Mouse (Mus musculus): ENCODE data around the gene Dlgap5. TPM values are rescaled to one million over a fixed set of nuclear protein-coding genes. Genes with fewer than 3 reads are reported as not detected.
"Not testable (repeated sequence)": the region's sequence is repeated elsewhere in the genome, so short reads cannot be mapped to it uniquely, and the experiment has no call there.

The Dlgap5 gene
- 4.0 and 31.8 TPM in 2 replicates for polyA plus RNA-seq (2012)

DNA sequence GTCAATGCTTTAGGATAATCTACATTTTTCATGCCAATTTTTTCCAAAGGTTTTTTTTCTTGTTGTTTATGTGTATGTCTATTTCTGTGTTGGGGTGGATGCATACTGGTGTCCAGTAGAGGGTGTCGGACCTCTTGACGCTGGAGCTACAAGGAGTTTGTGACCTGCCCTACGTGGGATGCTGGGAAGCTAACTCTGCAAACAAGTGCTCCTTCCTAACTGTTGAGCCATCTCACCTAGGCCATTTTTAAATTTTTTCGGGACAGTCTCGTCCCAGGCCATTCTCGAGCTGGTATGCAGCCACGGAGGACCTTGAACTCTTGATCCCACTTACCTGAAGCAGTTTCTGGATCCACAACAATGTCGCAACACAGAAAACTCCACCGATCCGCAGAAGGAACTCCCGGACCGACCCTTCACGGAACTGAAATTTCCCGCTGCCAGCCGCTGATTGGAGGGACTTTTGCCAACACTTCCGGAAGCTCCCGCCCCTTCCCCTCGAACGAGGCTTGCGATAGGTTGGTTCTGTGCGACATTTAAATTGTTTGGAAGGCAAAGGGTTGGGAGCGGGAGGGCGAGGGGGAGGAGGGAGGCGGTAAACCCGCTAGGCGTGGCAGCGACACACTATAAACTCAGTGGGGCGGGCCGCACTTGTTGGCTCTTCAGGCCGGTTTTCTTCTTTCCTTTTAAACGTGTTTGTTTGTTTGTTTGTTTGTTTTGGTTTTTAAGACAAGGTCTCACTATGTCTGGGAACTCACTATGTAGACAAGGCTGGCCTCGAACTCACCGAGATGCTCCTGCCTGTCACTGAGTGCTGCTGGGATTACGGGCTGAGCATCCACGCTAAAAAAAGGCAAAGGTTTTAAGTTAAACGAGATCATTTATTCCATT is at the start of gene Dlgap5:
Gene Dlgap5 (minus strand): TSS at position 633 of the 891 bp plus-strand sequence.
- TF ChIP-seq GATA1 (IDR thresholded peaks at IDR 0.05; ENCODE audit: low read length) = no peak

DNA sequence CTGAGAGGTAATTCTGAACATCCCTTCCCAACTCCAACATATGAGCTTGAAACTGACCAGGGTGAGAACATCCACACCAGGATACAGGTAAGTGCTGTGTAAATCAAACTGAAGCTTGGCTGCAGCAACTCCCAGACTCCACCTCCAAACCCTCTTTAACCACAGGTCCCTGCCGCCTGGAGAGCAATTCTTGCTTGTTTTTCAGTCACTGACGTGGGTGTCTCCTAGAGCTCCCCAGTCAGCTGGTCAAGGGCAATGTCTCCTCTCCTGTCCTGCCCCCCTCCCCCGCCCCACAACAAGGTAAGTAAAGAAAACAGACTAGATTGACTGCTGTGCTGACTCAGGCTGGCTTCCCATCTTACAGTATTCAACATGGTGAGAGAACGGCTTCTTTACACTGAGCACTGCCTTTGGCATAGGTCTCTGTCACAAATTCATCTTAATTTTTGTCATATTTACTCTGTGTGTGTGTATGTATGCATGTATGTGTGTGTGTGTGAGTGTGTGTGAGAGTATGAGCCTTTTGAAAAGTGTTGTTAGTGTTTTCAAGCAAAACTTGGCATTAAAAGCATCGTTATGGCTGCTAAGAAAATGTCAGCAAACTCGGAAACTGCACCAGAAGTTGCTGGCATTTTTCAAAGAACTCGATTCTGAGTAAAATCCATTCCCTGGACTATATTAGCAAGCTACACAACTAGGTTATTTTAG is 47.4 kb upstream of the Dlgap5 start:
- no peak for TF ChIP-seq GATA1 (IDR thresholded peaks at IDR 0.05; ENCODE audit: low read length)

DNA sequence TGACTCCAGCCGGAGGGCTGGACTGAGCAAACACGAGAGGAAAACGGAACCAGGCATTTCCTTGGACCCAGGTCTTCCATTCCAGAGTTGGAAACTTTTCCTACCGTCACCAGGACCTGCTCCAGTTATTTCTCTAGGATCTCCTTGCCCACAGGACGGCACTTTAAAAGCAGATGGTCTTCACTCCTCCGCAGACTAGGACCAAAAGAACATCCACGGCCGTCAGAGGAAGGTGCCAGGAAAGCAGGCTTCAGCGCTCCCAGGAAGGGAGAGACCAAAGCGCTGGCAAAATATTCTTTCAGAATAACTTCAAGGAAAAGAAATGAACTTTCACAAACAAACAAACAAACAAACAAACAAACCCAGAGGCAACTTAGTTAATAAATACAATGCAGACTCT is 46.2 kb upstream of the Dlgap5 start:
- TF ChIP-seq GATA1 (IDR thresholded peaks at IDR 0.05; ENCODE audit: low read length) = no peak

DNA sequence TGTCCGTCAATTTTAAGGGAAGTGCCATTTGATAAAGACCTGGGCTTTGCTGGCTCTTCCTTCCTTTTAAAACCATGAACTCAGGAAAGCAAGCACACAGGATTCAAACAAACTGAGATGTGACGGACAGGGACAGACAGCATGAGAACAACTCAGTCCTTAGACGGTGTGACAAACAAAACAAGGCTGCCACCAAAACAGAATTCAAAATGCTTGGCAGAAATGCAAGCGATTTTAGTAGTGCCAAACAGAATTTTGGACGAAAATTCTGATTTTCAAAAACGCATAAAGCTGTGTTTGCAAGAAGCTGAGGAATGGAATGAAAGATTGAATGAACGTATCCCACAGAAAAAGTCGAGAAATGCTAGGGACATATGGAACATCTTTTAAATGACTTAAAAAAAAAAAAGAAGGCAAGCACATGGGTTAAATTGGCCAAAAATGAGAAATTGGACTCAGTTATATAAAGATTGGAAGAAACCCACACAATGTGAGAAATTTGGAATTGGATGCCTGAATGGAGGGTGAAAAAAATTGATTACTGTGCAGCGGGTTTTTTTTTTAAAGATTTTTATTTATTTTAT is 44.8 kb upstream of the Dlgap5 start:
- TF ChIP-seq GATA1 (IDR thresholded peaks at IDR 0.05; ENCODE audit: low read length) = no peak

DNA sequence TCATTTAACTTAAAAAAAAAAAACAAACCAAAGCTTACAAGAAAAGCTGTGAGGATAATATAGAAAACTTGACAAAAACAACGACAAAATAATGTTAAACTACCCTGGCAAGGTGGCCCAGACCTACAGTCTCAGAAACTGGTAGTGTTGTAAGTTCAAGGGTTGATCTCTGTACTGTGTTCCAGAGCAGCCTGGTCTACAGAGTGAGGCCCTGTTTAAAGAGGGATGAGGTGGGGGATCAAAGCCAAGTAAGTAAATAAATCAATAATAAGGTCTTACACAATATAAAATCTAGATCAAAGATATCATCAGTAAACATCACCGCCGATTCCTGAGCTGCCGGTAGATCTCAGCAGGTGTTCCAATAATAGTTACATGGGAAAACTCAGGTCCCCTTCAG is 44.2 kb upstream of the Dlgap5 start:
- no peak for TF ChIP-seq GATA1 (IDR thresholded peaks at IDR 0.05; ENCODE audit: low read length)

DNA sequence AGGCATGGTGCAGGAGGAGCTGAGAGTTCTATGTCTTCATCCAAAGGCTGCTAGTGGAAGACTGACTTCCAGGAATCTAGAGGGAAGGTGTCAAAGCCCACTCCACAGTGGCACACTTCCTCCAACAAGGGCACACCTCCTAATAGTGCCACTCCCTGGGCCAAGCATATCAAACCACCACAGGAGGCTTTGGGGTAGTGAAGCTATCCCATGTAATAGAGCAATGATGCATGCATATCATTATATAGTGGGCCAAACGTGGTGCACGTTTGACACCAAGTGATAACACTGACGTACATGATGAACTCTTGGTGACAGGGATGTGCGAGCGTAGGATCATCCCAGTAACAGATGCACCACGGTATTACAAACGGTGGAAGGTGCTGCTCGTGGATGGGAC is 43.8 kb upstream of the Dlgap5 start:
- no peak for TF ChIP-seq GATA1 (IDR thresholded peaks at IDR 0.05; ENCODE audit: low read length)

DNA sequence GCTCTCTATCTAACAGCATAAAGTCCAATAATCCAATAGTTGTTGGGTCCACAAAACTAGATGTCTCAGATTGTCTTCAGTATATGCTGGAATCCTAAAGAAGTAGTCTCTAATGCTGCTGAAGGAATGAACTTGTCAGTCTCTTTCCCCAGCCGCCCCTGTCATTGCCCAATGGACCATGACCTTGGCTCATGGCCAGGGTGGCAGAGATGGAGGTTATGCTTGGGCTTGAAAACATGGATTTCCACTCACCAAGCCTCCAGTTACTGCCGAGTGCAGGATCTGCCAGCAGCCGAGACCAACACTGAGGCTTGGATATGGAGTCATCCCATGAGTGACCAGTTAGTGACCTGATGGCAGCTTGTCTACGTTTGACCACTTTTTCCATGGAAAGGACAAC is 41.3 kb upstream of the Dlgap5 start:
- no peak for TF ChIP-seq GATA1 (IDR thresholded peaks at IDR 0.05; ENCODE audit: low read length)

DNA sequence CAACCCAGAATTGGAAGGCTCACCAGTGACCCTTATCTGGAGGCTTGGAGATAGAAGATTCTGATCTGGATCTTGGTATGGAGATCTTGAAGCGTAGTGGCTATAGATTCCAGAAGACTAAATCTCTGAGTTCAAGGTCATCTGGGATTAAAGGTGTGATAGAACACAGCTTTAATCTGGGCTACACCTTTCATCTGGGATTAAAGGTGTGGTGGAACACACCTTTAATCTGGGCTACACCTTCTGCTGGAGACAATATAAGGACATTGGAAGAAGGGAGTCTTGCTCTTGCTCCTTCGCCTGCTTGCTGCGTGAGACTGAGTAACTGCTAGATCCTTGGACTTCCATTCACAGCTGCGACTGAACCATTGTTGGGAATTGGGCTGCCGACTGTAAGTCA is 31.9 kb upstream of the Dlgap5 start, which contains the start of gene Fbxo34:
Gene Fbxo34 (plus strand): TSS at position 301 of the 400 bp plus-strand sequence.
- TF ChIP-seq GATA1 (IDR thresholded peaks at IDR 0.05; ENCODE audit: low read length) = not testable (repeated sequence)

DNA sequence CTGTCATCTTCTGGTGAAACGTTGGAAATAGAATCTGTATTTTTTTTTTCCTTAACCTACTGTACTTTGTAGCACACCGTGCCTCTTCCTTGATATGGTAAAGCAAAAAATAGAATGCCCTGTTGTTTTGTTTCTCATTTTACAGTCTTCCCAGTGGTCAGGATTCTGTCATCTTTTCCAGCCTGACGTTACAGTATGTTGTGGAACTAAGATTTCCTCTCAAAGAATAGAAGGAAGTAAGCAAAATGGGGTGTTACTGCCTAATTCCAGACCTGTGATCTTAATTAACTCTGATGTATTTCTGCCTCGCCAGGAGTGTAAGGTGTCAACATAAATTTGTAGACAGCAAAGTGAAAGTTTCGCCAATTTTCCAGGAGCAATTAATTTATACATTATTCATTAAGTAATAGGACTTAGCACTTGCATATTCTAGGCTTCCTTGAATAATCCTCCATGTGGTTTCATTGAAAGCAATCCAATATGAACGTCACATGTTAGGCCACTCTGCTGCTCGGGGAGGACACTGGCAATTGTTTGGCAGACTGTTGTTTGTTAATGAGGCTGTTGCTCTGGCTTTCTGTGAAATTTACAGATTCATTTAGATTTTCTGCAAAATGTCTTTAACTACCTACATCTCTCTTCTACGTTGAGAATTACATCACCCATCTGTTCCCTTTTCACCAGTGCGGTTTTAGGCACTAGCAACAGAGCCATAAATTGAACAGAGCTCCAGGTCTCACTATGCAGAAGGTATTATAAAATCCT is 27.3 kb upstream of the Dlgap5 start:
- TF ChIP-seq GATA1 (IDR thresholded peaks at IDR 0.05; ENCODE audit: low read length) = no peak

DNA sequence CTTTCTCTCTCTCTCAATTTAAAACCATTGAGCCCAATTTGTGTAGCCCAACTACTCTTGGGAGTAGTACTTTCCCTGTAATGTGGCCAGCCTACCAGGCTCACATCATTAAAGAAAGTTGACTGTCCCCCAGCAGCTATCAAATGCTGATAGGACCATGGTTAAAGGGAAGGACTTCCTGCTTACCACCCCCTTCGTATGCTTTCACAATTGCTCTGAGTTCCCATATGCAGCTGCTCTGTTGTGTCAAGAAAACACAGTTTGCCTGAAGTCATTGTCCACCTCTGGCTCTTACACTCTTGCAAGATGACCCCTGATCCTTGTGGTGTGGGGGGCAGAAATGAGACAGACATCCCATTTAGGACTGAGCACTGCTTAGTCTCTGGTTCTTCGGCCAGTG is 26.7 kb upstream of the Dlgap5 start:
- no peak for TF ChIP-seq GATA1 (IDR thresholded peaks at IDR 0.05; ENCODE audit: low read length)

DNA sequence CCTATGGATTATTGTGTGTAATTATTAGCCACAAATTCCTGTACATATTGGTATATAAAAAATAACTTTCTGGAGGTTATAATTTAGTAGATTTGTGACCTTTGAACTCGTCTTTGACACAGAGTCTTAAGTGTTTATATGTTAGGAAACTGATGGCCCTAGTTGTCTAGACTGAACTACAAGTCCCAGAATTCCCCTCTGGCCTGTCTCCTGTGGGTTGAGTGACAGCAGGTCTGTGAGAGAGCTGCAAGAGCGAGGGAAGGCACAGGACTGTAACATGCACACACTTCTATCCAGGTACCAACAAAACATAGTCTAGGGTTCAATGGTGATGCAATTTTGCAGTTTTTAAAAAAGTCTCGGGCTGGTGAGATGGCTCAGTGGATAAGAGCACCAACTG is 20.7 kb upstream of the Dlgap5 start:
- TF ChIP-seq GATA1 (IDR thresholded peaks at IDR 0.05; ENCODE audit: low read length) = no peak

DNA sequence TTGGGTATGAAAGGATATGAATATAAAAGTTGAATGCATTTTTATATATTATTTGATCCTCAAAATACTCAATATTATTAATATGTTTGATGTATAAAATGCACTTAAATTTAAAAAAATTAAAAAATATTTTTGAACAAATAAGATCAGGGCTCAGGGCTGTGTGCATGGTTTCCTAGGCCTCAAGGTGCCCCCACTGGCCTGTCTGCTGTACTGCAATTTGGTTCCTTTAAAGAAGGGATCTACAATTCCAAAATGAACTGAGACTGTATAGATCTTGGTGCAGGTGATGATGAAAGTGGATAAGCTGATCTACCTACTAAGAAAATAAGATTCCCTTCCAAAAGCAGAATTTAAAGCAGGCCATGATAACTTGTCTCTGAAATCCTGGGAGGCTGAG is 14.8 kb upstream of the Dlgap5 start:
- TF ChIP-seq GATA1 (IDR thresholded peaks at IDR 0.05; ENCODE audit: low read length) = no peak

DNA sequence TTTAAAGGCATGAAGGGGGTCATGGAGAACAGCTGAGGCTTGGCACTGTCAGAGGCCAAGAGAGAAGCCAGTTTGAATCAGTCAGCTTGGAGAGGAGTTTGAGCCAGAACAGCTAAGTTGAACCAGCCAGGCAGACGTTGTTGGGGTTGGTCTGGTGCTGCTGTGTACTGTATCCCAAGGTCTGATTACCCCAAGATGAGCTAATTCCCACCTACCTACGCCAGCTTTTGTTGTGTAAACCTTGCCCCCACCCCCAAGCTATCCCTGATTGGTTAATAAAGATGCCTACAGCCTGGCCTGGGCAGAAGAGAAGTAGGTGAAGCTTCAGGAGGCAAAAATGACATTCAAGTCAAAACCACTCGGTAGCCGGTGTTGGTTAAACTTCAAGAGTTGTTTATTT is 4.3 kb upstream of the Dlgap5 start:
- TF ChIP-seq GATA1 (IDR thresholded peaks at IDR 0.05; ENCODE audit: low read length) = no peak

DNA sequence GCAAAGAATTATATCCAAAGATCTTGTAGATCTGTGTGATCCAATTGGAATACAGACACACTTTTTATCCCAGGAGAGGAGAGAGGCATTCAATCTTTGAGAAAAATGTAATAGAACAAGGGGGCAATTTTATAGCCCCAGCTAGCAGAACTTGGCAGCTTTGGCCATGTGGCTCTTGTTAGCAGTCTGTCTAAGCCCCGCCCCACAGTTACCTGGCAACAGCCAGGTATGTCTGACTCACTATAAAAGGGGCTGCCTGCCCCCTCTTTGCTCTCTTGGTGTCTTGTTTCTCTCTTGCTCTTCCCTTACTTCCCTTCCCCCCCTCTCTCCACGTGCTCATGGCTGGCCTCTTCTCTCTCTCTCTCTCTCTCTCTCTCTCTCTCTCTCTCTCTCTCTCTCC is 3.4 kb upstream of the Dlgap5 start:
- no peak for TF ChIP-seq GATA1 (IDR thresholded peaks at IDR 0.05; ENCODE audit: low read length)

DNA sequence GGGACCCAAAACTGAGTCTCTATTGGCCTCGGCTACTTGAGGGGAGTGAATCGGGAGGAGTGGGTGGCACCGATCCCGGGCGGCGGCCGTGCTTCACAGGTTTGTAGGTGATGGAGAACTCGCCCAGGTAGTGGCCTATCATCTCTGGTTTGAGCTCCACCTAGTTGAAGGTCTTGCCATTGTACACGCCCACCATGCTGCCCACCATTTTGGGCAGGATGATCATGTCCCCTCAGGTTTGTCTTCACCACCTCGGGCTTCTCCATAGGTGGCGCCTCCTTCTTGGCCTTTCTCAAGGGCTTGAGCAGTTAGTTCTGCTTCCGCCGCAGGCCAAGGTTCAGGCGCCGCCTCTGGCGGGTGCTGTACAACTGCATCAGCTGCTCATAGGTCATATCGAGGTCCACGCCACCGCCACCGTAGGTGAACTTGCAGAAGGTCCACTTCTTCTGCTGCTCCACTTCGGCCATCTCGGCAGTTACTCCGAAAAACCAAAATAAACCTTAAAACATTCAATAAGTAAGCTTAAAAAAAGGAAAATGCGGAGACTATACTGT is 1.6 kb upstream of the Dlgap5 start:
- TF ChIP-seq GATA1 (IDR thresholded peaks at IDR 0.05; ENCODE audit: low read length) = no peak
